Mouse (Mus musculus) brain, embryonic 14.5 days (tissue): ENCODE data around the gene Tnfrsf25.

Experiments
- CTCF ChIP-seq: fragments of 200-500 bp; IDR thresholded peaks from 2 replicates; pipeline ENCODE4 v1.5.1; 2012; ENCODE audit warnings: inconsistent platforms, mild to moderate bottlenecking, moderate library complexity, borderline replicate concordance; ENCODE audit not compliant: insufficient read depth, insufficient read length; ENCODE audit errors: extremely low read depth
- POLR2A ChIP-seq: fragments of 200-500 bp; IDR thresholded peaks from 2 replicates; pipeline ENCODE4 v1.6.1; 2012; ENCODE audit warnings: mild to moderate bottlenecking, inconsistent platforms, borderline replicate concordance; ENCODE audit not compliant: poor library complexity, insufficient read depth, insufficient read length, severe bottlenecking; ENCODE audit errors: extremely low read depth

DNA sequence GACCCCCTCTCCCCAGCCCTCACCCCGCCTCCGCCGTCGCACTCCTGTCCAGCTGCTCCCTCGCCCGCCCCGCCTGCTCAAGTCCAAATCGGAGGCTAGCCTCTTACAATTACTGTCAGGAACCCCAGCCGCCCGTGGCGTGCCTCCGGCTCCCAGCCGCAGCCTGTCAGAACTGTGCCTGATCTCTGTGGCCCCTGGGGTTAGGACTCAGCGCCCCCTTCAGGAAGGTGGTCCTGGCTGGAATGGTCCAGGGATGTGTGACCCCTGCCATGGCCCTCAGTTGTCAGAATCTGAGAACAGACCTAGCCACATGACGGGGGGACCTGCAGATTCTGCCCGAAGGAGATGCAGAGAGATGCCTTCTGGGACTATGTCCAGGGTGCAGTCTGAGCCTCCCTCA is 1.7 kb upstream of the Tnfrsf25 start:
- TF ChIP-seq CTCF, result no peak
- TF ChIP-seq POLR2A, result no peak
